Mouse (Mus musculus): Measurements from ENCODE around the gene Ttll5. TPM values are rescaled to one million over a fixed set of nuclear protein-coding genes. Genes with fewer than 3 reads are reported as not detected.
A peak's percentile ranks its signal among the peaks of the same experiment; 100 is the strongest.

Ttll5 gene
- polyA plus RNA-seq (2012; rRNA removed) = 3.5 and 5.5 TPM in 2 replicates

GRCm38 (mm10) chr12:85824438-85825264 lies at the start of gene Ttll5, which contains the start of gene Erg28:
TSS of gene Ttll5 (plus strand) at chr12:85824659.
TSS of gene Erg28 (minus strand) at chr12:85824550.
- Histone ChIP-seq H3K36me3 (ENCODE audit: control insufficient read depth, insufficient read depth, low read length) (peaks cover 17% of the 10 kb centered on the region), H3K4me1 (ENCODE audit: control insufficient read depth, insufficient read depth, insufficient read length, low read length) (no peaks in the 10 kb centered on the region), H3K27ac (ENCODE audit: insufficient read depth, low read depth, low read length) (peak within 1 kb of the TSS; percentile 96), H3K27me3 (ENCODE audit: control insufficient read depth, insufficient read depth, low read length) (no peaks in the 10 kb centered on the region), H3K4me3 (ENCODE audit: low read depth, low read length) (peak within 1 kb of the TSS; percentile 69)
- TF ChIP-seq CTCF (IDR thresholded peaks at IDR 0.05; ENCODE audit: extremely low read depth, insufficient read length, insufficient replicate concordance, low read depth, low read length) (no peak), POLR2A (IDR thresholded peaks at IDR 0.05; ENCODE audit: low read depth, low read length) (peak; percentile 42; the same call in 1 of the 2 replicates)
- WGBS = under 1% methylated on average over 67 of the region's 67 CpGs

- no peak for TF ChIP-seq CTCF (IDR thresholded peaks at IDR 0.05; ENCODE audit: extremely low read depth, insufficient read length, insufficient replicate concordance, low read depth, low read length)
- TF ChIP-seq POLR2A (IDR thresholded peaks at IDR 0.05; ENCODE audit: low read depth, low read length) = no peak
- no peaks in the 10 kb centered on the region for H3K36me3 ChIP-seq (ENCODE audit: control insufficient read depth, insufficient read depth, low read length)
- peaks cover 6% of the 10 kb centered on the region; the same call in 1 of the 2 replicates for H3K4me1 ChIP-seq (ENCODE audit: control insufficient read depth, insufficient read depth, insufficient read length, low read length)
- H3K4me3 ChIP-seq (ENCODE audit: low read depth, low read length) = no peak overlapping the region
- no peaks in the 10 kb centered on the region for H3K27me3 ChIP-seq (ENCODE audit: control insufficient read depth, insufficient read depth, low read length)
- WGBS = 59% methylated on average over 3 of the region's 3 CpGs
- H3K27ac ChIP-seq (ENCODE audit: insufficient read depth, low read depth, low read length) = no peak overlapping the region
Observed at GRCm38 (mm10) chr12:85778962-85779361, 45.5 kb upstream of the Ttll5 start.

GRCm38 (mm10) chr12:85779707-85780106 lies 44.8 kb upstream of the Ttll5 start:
- Histone ChIP-seq H3K4me3 (ENCODE audit: low read depth, low read length) (no peak overlapping the region), H3K36me3 (ENCODE audit: control insufficient read depth, insufficient read depth, low read length) (no peaks in the 10 kb centered on the region), H3K27ac (ENCODE audit: insufficient read depth, low read depth, low read length) (no peak overlapping the region), H3K4me1 (ENCODE audit: control insufficient read depth, insufficient read depth, insufficient read length, low read length) (peaks cover 6% of the 10 kb centered on the region; the same call in 1 of the 2 replicates), H3K27me3 (ENCODE audit: control insufficient read depth, insufficient read depth, low read length) (no peaks in the 10 kb centered on the region)
- TF ChIP-seq POLR2A (IDR thresholded peaks at IDR 0.05; ENCODE audit: low read depth, low read length) (no peak), CTCF (IDR thresholded peaks at IDR 0.05; ENCODE audit: extremely low read depth, insufficient read length, insufficient replicate concordance, low read depth, low read length) (no peak)
- 94% methylated on average over 5 of the region's 5 CpGs for WGBS

GRCm38 (mm10) chr12:85781606-85782005 lies 42.9 kb upstream of the Ttll5 start:
- Histone ChIP-seq H3K4me1 (ENCODE audit: control insufficient read depth, insufficient read depth, insufficient read length, low read length) (peaks cover 17% of the 10 kb centered on the region), H3K36me3 (ENCODE audit: control insufficient read depth, insufficient read depth, low read length) (no peaks in the 10 kb centered on the region), H3K4me3 (ENCODE audit: low read depth, low read length) (no peak overlapping the region), H3K27ac (ENCODE audit: insufficient read depth, low read depth, low read length) (no peak overlapping the region), H3K27me3 (ENCODE audit: control insufficient read depth, insufficient read depth, low read length) (no peaks in the 10 kb centered on the region)
- TF ChIP-seq CTCF (IDR thresholded peaks at IDR 0.05; ENCODE audit: extremely low read depth, insufficient read length, insufficient replicate concordance, low read depth, low read length) (no peak), POLR2A (IDR thresholded peaks at IDR 0.05; ENCODE audit: low read depth, low read length) (no peak)
- WGBS = 86% methylated on average over 3 of the region's 3 CpGs

GRCm38 (mm10) chr12:85784916-85785815 lies 39.3 kb upstream of the Ttll5 start:
- peaks cover 12% of the 10 kb centered on the region for H3K4me1 ChIP-seq (ENCODE audit: control insufficient read depth, insufficient read depth, insufficient read length, low read length)
- 24% methylated on average over 19 of the region's 19 CpGs for WGBS
- H3K27me3 ChIP-seq (ENCODE audit: control insufficient read depth, insufficient read depth, low read length) = no peaks in the 10 kb centered on the region
- no peaks in the 10 kb centered on the region for H3K36me3 ChIP-seq (ENCODE audit: control insufficient read depth, insufficient read depth, low read length)
- no peak overlapping the region for H3K4me3 ChIP-seq (ENCODE audit: low read depth, low read length)
- H3K27ac ChIP-seq (ENCODE audit: insufficient read depth, low read depth, low read length) = 0 out of 2 replicates have a peak overlapping the region, but pooled peaks have one; percentile 10
- TF ChIP-seq CTCF (IDR thresholded peaks at IDR 0.05; ENCODE audit: extremely low read depth, insufficient read length, insufficient replicate concordance, low read depth, low read length) (no peak), POLR2A (IDR thresholded peaks at IDR 0.05; ENCODE audit: low read depth, low read length) (no peak)

GRCm38 (mm10) chr12:85792158-85792557 lies 32.3 kb upstream of the Ttll5 start:
- H3K27me3 ChIP-seq (ENCODE audit: control insufficient read depth, insufficient read depth, low read length) = no peaks in the 10 kb centered on the region
- no peaks in the 10 kb centered on the region for H3K4me1 ChIP-seq (ENCODE audit: control insufficient read depth, insufficient read depth, insufficient read length, low read length)
- no peak overlapping the region for H3K4me3 ChIP-seq (ENCODE audit: low read depth, low read length)
- no peak for TF ChIP-seq POLR2A (IDR thresholded peaks at IDR 0.05; ENCODE audit: low read depth, low read length)
- 93% methylated on average over 4 of the region's 4 CpGs for WGBS
- H3K36me3 ChIP-seq (ENCODE audit: control insufficient read depth, insufficient read depth, low read length) = no peaks in the 10 kb centered on the region
- no peak overlapping the region for H3K27ac ChIP-seq (ENCODE audit: insufficient read depth, low read depth, low read length)

Data from small intestine, adult 2 months (tissue).